11 mouse cellular contexts compared by ENCODE assay signal in genomic region chr12:5793051-5793450, GRCm38 (mm10).
DNase-seq lines count a peak whose midpoint lies in the region; ATAC-seq and TF ChIP-seq lines count a peak whose summit lies in the region.
"Had no signal": no experiment of that assay in that cellular context is flagged by ENCODE, and none has a peak within 500 bp of the region (broad histone marks: within the 10 kb centered on the region; RNA-seq: fewer than 3 reads in every experiment).

No protein-coding gene starts in this region.

- H3K27ac ChIP-seq in limb, embryonic 14.5 days (replicated peaks; ENCODE audit: low read depth, low read length): no peak overlapping the region
- H3K27ac ChIP-seq in limb, embryonic 10.5 days: no peak overlapping the region
- no peak overlapping the region for H3K27ac ChIP-seq in forebrain, postnatal 0 days (ENCODE audit: low read depth, low read length)
- H3K27ac ChIP-seq: heart, embryonic 13.5 days; neural tube, embryonic 12.5 days had no signal

- DNase-seq in frontal cortex, postnatal 36 days (ENCODE audit: low spot score in 2 of 2): peak; percentile 15 to 17
- no peak for DNase-seq in frontal cortex, postnatal 25 days (ENCODE audit: low spot score in 2 of 2)
- DNase-seq in limb, embryonic 14.5 days (ENCODE audit: low spot score): peak; percentile 83
- DNase-seq in limb, embryonic 10.5 days (ENCODE audit: low spot score): no peak
- DNase-seq in adrenal gland, adult 8-10 months: peak; percentile 81
- DNase-seq in heart, postnatal 25 days (ENCODE audit: low spot score): peak; percentile 39
- no peak for DNase-seq in thymus, postnatal 25 days
- DNase-seq in forebrain, postnatal 0 days: no peak
- DNase-seq: B cell, adult 2 months had no signal

- H3K4me2 ChIP-seq in limb, embryonic 14.5 days (replicated peaks; ENCODE audit: low read depth, low read length, severe bottlenecking): no peak overlapping the region
- no peak overlapping the region for H3K4me2 ChIP-seq in forebrain, postnatal 0 days (ENCODE audit: low read depth)
- H3K4me2 ChIP-seq: heart, embryonic 13.5 days; neural tube, embryonic 12.5 days had no signal

- intact Hi-C loops in heart, postnatal 25 days (cut with DNase I): no loop called here

- H3K4me3 ChIP-seq in limb, embryonic 14.5 days (replicated peaks; ENCODE audit: low read length): no peak overlapping the region
- no peak overlapping the region for H3K4me3 ChIP-seq in limb, embryonic 10.5 days
- no peak overlapping the region for H3K4me3 ChIP-seq in forebrain, postnatal 0 days (ENCODE audit: low read depth, low read length)
- H3K4me3 ChIP-seq: heart, embryonic 13.5 days; neural tube, embryonic 12.5 days had no signal

- H3K4me1 ChIP-seq in limb, embryonic 14.5 days (ENCODE audit: control insufficient read depth, insufficient read depth, low read length): 0 out of 2 replicates have a peak, but pooled peaks cover 3% of the 10 kb centered on the region
- 0 out of 2 replicates have a peak, but pooled peaks cover under 1% of the 10 kb centered on the region for H3K4me1 ChIP-seq in limb, embryonic 10.5 days
- no peaks in the 10 kb centered on the region for H3K4me1 ChIP-seq in forebrain, postnatal 0 days (ENCODE audit: insufficient read depth)
- H3K4me1 ChIP-seq: heart, embryonic 13.5 days; neural tube, embryonic 12.5 days had no signal

- no peak for TF ChIP-seq CTCF in forebrain, postnatal 0 days (IDR thresholded peaks at IDR 0.05; ENCODE audit: low read depth)

- ATAC-seq in limb, embryonic 14.5 days (ENCODE audit: low FRiP score, low read depth): no peak
- no peak for ATAC-seq in forebrain, postnatal 0 days

- H3K36me3 ChIP-seq in limb, embryonic 14.5 days (ENCODE audit: control insufficient read depth, insufficient read depth, low read length): no peaks in the 10 kb centered on the region
- no peaks in the 10 kb centered on the region for H3K36me3 ChIP-seq in limb, embryonic 10.5 days
- H3K36me3 ChIP-seq in forebrain, postnatal 0 days (ENCODE audit: insufficient read depth): no peaks in the 10 kb centered on the region
- H3K36me3 ChIP-seq: heart, embryonic 13.5 days; neural tube, embryonic 12.5 days had no signal

- no peaks in the 10 kb centered on the region for H3K27me3 ChIP-seq in limb, embryonic 14.5 days (ENCODE audit: control insufficient read depth, insufficient read depth, low read length)
- no peaks in the 10 kb centered on the region for H3K27me3 ChIP-seq in limb, embryonic 10.5 days (ENCODE audit: low read depth, poor library complexity, severe bottlenecking)
- H3K27me3 ChIP-seq in forebrain, postnatal 0 days (ENCODE audit: insufficient read depth, low read length): no peaks in the 10 kb centered on the region
- H3K27me3 ChIP-seq: heart, embryonic 13.5 days; neural tube, embryonic 12.5 days had no signal

- WGBS in limb, embryonic 14.5 days: 36% methylated on average over 7 of the region's 7 CpGs
- WGBS in limb, embryonic 10.5 days: 87% methylated on average over 7 of the region's 7 CpGs
- WGBS in forebrain, postnatal 0 days: 66% methylated on average over 7 of the region's 7 CpGs

- no peak overlapping the region for H3K9ac ChIP-seq in limb, embryonic 14.5 days (ENCODE audit: low read depth, low read length, severe bottlenecking)
- no peak overlapping the region for H3K9ac ChIP-seq in forebrain, postnatal 0 days
- H3K9ac ChIP-seq: heart, embryonic 13.5 days; neural tube, embryonic 12.5 days had no signal

- no peaks in the 10 kb centered on the region for H3K9me3 ChIP-seq in limb, embryonic 14.5 days (ENCODE audit: control insufficient read depth, low read length)
- H3K9me3 ChIP-seq in limb, embryonic 10.5 days (replicated peaks): no peaks in the 10 kb centered on the region
- no peaks in the 10 kb centered on the region for H3K9me3 ChIP-seq in forebrain, postnatal 0 days (ENCODE audit: low read length)
- H3K9me3 ChIP-seq: heart, embryonic 13.5 days; neural tube, embryonic 12.5 days had no signal

- TF ChIP-seq POLR2A in limb, embryonic 14.5 days (IDR thresholded peaks at IDR 0.05; ENCODE audit: borderline replicate concordance, extremely low read depth, insufficient read depth, insufficient read length): no peak

Comparison
In these comparisons a context has a peak if more than half of its experiments do, and no peak if none do; other contexts are left out.
1. DNase-seq: peak in frontal cortex, postnatal 36 days (2 of 2), limb, embryonic 14.5 days (single experiment), adrenal gland, adult 8-10 months (single experiment) and heart, postnatal 25 days (single experiment); none in frontal cortex, postnatal 25 days (0 of 2), limb, embryonic 10.5 days (single experiment), thymus, postnatal 25 days (single experiment) and forebrain, postnatal 0 days (single experiment).